Mouse (Mus musculus): ENCODE measurements around the gene Myrfl. TPM values are rescaled to one million over a fixed set of nuclear protein-coding genes. Genes with fewer than 3 reads are reported as not detected.
A peak's percentile ranks its signal among the peaks of the same experiment; 100 is the strongest.

Myrfl gene
- 0.09 and 0.20 TPM in 2 replicates for polyA plus RNA-seq (2015; fragmentation: Nextera tagmentation; extraction: Ambion mirVana)

DNA sequence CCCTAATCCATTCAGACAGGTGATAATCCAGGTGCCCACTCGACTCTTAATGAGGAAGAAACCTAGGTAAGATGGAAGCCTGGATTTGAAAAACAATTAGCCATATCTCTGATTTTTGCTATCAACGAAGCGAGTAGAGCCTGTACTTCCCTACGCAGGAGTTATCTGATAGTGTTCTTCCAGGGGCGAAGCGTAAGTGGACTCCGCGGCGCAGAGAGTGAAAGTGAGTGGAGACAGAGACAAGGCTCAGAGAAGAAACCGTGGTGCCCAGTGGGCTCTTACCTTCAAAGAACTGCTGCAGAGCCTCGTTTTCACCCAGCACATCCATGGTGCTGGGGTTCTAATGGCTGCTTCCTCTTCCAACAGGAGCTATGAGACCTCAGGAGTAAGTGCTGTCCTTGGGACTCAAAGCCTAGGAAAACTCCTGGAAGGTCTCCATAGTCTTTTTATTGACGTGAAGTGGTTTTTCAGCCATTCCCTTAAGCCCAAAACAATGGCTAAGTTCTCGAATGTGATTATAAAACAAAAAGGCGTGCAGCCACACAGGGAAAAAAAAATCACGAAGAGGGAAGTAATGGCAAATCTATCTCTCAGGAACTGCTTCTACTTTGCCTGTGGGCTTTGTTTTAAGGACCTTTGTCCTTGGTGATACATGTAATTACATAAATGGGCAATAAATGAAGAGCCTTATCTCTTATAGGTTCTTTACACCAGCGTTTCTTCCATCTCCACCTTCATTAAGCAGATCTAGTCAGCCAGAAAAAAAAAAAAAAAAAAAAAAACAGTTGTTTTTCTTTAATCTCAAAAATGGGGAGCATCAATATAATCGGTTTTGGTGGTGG is at the start of gene Myrfl:
Myrfl (minus strand) TSS at position 584 of the 842 bp plus-strand sequence.
- Histone ChIP-seq H3K27ac (peak within 1 kb of the TSS; percentile 55), H3K4me3 (no peak within 1 kb of the TSS), H3K9ac (no peak within 1 kb of the TSS), H3K27me3 (no peaks in the 10 kb centered on the region), H3K4me1 (peaks cover 33% of the 10 kb centered on the region), H3K9me3 (no peaks in the 10 kb centered on the region), H3K4me2 (replicated peaks) (no peak within 1 kb of the TSS), H3K36me3 (no peaks in the 10 kb centered on the region)
- 82% methylated on average over 17 of the region's 17 CpGs for WGBS
- no peak for ATAC-seq (ENCODE audit: low FRiP score, low read depth)

DNA sequence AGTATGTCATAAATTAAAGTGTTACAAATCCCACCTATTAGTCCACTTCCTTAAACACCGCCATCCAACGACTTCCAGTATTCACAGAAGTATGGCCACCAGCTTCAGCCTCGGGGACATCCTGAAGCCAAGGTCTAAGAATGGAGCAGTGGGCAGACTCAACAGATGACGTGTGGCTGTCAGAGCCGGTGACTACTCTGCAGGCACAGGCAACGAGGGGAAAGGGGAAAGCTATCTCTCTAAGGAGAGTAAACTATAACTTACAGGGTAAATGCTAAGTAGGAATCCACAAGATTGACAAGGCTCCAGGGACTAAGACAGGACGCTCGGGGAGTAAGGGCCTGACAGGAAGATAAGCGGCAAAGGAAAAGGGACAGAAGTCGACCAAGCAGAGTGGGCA is 48.2 kb upstream of the Myrfl start:
- no peak overlapping the region for H3K4me3 ChIP-seq
- H3K9me3 ChIP-seq: peaks cover 11% of the 10 kb centered on the region
- no peak overlapping the region for H3K27ac ChIP-seq
- no peak overlapping the region for H3K9ac ChIP-seq
- no peak overlapping the region for H3K4me2 ChIP-seq (replicated peaks)
- no peak for ATAC-seq (ENCODE audit: low FRiP score, low read depth)
- H3K4me1 ChIP-seq: peaks cover 44% of the 10 kb centered on the region
- peaks cover 9% of the 10 kb centered on the region for H3K36me3 ChIP-seq
- WGBS: 65% methylated on average over 10 of the region's 10 CpGs
- H3K27me3 ChIP-seq: no peaks in the 10 kb centered on the region

DNA sequence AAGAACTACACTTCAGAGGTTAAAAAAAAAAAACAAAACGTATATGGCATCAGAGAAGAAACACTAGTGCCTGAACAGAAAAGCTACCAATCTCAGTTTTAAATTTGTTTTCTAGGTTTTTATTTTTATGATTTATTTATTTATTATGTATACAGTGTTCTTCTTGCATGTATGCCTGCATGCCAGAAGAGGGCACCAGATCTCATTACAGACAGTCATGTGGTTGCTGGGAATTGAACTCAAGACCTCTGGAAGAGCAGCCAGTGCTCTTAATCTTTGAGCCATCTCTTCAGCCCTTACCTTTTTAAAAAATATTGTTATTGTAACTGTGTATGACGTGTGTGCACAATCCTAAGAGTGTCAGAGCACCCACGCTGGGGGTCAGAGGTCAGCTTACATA is 47.4 kb upstream of the Myrfl start:
- 91% methylated on average over 3 of the region's 3 CpGs for WGBS
- ATAC-seq (ENCODE audit: low FRiP score, low read depth): no peak
- no peaks in the 10 kb centered on the region for H3K27me3 ChIP-seq
- peaks cover 40% of the 10 kb centered on the region for H3K4me1 ChIP-seq
- H3K4me3 ChIP-seq: no peak overlapping the region
- no peak overlapping the region for H3K9ac ChIP-seq
- H3K9me3 ChIP-seq: peaks cover 11% of the 10 kb centered on the region
- no peak overlapping the region for H3K4me2 ChIP-seq (replicated peaks)
- no peak overlapping the region for H3K27ac ChIP-seq
- H3K36me3 ChIP-seq: peaks cover 10% of the 10 kb centered on the region

DNA sequence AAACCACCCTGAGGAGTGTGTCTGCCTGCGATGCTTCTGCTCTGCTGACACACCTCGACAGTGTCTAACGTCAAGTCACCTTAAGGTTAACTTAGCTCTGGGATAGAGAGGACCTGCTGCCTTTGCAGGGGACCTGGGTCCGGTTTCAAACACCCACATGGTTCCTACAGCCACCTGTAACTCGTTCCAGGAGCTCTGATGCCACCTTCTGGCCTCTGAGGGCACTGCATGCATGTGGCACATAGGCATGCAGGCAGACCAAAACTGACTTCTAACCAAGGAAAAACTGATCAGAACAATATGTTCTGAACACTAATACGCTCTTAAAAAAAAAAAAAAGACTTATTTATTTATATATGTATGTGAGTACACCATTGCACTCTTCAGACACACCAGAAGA is 46.3 kb upstream of the Myrfl start:
- 93% methylated on average over 6 of the region's 6 CpGs for WGBS

DNA sequence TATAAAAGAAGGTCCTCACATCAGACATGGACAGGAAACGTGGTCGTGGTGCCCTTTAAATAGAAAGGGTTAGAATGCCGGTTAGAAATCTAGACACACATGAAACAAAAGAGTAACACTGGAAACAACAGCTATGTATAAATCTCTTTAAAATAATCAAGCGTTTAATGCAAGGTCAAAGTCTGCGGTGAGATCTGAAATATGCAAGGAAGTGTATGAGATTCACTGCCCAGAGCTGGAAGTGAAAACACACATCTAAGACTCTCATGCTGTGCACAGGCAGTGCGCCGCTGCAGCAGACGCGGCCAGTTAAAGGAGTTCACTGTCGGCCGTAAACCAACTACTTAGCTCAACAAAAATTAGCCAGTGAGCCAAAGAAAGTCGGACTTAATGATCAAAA is 38.3 kb upstream of the Myrfl start:
- no peak overlapping the region for H3K4me3 ChIP-seq
- no peak overlapping the region for H3K9ac ChIP-seq
- WGBS: 51% methylated on average over 12 of the region's 12 CpGs
- no peak overlapping the region for H3K27ac ChIP-seq
- H3K36me3 ChIP-seq: peaks cover 50% of the 10 kb centered on the region
- no peak overlapping the region for H3K4me2 ChIP-seq (replicated peaks)
- no peaks in the 10 kb centered on the region for H3K9me3 ChIP-seq
- no peak for ATAC-seq (ENCODE audit: low FRiP score, low read depth)
- no peaks in the 10 kb centered on the region for H3K4me1 ChIP-seq
- no peaks in the 10 kb centered on the region for H3K27me3 ChIP-seq

More for the DNA sequence above, 46.3 kb upstream of the Myrfl start:
- no peak overlapping the region for H3K9ac ChIP-seq
- H3K27ac ChIP-seq: no peak overlapping the region
- no peak overlapping the region for H3K4me3 ChIP-seq
- H3K4me2 ChIP-seq (replicated peaks): no peak overlapping the region
- H3K4me1 ChIP-seq: peaks cover 29% of the 10 kb centered on the region
- H3K27me3 ChIP-seq: no peaks in the 10 kb centered on the region
- peaks cover 11% of the 10 kb centered on the region for H3K9me3 ChIP-seq
- peaks cover 22% of the 10 kb centered on the region for H3K36me3 ChIP-seq
- no peak for ATAC-seq (ENCODE audit: low FRiP score, low read depth)

DNA sequence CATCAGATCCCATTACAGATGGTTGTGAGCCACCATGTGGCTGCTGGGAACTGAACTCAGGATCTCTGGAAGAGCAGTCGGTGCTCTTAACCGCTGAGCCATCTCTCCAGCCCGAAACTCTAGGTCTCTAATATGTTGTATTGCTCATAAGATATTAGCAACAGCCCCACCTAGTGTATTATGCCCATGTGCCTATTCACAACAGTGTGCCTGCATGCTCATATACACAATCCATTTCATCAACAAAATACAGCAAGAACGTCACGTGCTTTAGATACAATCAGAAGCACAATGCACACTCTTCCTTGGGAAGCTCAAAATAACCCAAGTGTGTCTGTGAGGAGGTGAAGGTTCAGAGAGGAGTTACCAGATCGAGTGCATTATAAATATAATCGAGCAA is 37.1 kb upstream of the Myrfl start:
- H3K4me2 ChIP-seq (replicated peaks): no peak overlapping the region
- H3K27me3 ChIP-seq: no peaks in the 10 kb centered on the region
- WGBS: 92% methylated on average over 7 of the region's 7 CpGs
- H3K36me3 ChIP-seq: peaks cover 49% of the 10 kb centered on the region
- H3K4me3 ChIP-seq: no peak overlapping the region
- no peaks in the 10 kb centered on the region for H3K4me1 ChIP-seq
- H3K9me3 ChIP-seq: no peaks in the 10 kb centered on the region
- H3K27ac ChIP-seq: no peak overlapping the region
- no peak overlapping the region for H3K9ac ChIP-seq
- no peak for ATAC-seq (ENCODE audit: low FRiP score, low read depth)

DNA sequence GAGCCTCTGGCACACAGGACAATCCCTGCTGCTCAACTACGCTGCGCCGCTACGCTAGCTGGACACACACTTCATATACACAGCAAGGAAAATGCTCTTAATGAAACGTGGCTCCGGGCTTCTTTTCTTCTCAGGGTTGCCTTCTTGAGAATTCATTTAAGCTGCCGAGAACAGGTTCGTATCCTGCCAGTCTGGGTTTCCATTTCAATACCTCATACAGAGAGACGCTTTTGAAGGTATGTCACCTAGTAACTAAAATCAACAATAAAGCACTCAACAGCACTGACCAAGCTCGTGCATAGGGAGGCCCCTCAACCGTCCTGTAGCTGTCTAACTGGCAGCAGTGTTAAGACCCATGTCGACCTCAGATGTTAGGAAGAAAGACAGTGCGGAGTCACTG is 35.7 kb upstream of the Myrfl start:
- no peak overlapping the region for H3K4me2 ChIP-seq (replicated peaks)
- H3K27me3 ChIP-seq: no peaks in the 10 kb centered on the region
- no peak overlapping the region for H3K9ac ChIP-seq
- no peaks in the 10 kb centered on the region for H3K9me3 ChIP-seq
- H3K27ac ChIP-seq: no peak overlapping the region
- H3K4me1 ChIP-seq: no peaks in the 10 kb centered on the region
- H3K4me3 ChIP-seq: no peak overlapping the region
- 86% methylated on average over 13 of the region's 13 CpGs for whole genome bisulfite sequencing
- peaks cover 44% of the 10 kb centered on the region for H3K36me3 ChIP-seq
- no peak for ATAC-seq (ENCODE audit: low FRiP score, low read depth)

DNA sequence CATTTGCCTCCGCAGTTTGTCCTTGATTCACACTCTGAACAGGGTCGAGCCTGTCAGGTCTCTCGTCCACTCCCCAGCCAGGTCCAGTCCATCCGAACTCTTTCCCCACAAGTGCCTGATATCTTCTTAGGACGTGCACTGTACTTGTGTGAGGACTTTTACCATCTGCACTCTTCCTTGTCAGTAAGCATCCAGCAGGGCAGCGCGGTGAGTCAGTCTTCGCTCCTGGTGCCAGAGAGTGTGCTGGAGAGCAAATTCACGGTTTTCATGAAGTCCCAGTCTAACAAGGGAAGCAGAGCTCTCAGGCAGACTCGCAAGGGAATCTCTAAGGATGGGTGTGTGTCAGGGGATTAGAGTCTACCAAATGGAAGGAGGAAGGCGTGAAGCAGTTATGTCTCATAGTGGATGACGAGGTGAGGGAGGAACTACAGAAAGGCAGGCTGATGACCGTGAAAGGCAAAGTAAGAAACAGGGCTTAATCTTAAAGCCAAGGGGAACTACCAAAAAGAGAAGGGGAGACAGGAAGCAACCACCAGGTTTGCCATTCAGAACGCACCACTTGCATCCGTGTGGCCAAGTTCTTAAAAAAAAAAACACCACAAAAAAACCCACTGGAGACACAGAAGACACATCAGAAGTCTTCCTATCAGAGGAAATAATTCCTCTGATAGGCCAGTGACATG is 34.9 kb upstream of the Myrfl start:
- ATAC-seq (ENCODE audit: low FRiP score, low read depth): no peak
- no peak overlapping the region for H3K9ac ChIP-seq
- H3K4me3 ChIP-seq: no peak overlapping the region
- H3K4me1 ChIP-seq: no peaks in the 10 kb centered on the region
- no peak overlapping the region for H3K27ac ChIP-seq
- H3K9me3 ChIP-seq: no peaks in the 10 kb centered on the region
- no peak overlapping the region for H3K4me2 ChIP-seq (replicated peaks)
- no peaks in the 10 kb centered on the region for H3K27me3 ChIP-seq
- 82% methylated on average over 15 of the region's 15 CpGs for WGBS
- H3K36me3 ChIP-seq: peaks cover 44% of the 10 kb centered on the region

DNA sequence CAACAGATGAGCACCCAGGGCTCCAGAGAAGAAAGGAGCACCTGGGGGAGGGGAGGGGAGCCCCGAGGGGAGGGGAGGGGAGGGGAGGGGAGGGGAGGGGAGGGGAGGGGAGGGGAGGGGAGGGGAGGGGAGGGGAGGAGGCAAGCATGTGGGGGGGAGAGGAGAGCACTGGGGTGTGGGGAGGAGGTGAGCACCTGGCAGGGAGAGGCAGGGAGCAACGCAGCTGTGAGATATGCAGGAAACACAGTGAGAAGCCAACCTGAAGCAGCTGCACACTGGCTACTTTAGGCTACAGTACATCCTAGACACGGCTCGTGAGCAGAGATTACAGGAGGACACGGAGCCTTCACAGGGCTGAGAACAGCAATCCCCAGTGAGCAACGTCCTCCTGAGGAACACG is 34.2 kb upstream of the Myrfl start:
- H3K4me1 ChIP-seq: no peaks in the 10 kb centered on the region
- peaks cover 43% of the 10 kb centered on the region for H3K36me3 ChIP-seq
- H3K27ac ChIP-seq: no peak overlapping the region
- H3K9ac ChIP-seq: no peak overlapping the region
- H3K27me3 ChIP-seq: no peaks in the 10 kb centered on the region
- no peak for ATAC-seq (ENCODE audit: low FRiP score, low read depth)
- H3K9me3 ChIP-seq: no peaks in the 10 kb centered on the region
- H3K4me3 ChIP-seq: no peak overlapping the region
- WGBS: 76% methylated on average over 6 of the region's 7 CpGs
- no peak overlapping the region for H3K4me2 ChIP-seq (replicated peaks)

DNA sequence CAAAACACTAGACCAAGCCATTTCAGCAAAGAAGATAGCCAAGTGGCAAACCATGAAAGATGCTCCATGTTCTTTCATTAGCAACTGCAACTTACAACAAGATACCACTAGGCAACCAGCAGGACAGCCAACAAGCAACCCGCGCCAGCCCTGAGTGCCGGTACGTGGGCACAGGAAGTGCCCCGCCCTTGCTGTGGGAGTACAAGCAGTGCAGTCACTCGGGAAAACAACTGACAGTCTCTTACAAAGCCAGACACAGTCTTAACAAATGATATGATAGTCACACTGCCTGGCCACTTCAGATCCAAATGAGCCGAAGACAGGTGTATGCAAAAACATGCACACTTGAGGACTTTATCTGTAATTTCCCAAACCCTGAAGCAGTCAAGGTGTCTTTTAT is 33.8 kb upstream of the Myrfl start:
- peaks cover 46% of the 10 kb centered on the region for H3K36me3 ChIP-seq
- no peak overlapping the region for H3K27ac ChIP-seq
- 78% methylated on average over 7 of the region's 7 CpGs for WGBS
- ATAC-seq (ENCODE audit: low FRiP score, low read depth): no peak
- no peaks in the 10 kb centered on the region for H3K4me1 ChIP-seq
- H3K4me3 ChIP-seq: no peak overlapping the region
- H3K27me3 ChIP-seq: no peaks in the 10 kb centered on the region
- H3K9ac ChIP-seq: no peak overlapping the region
- H3K4me2 ChIP-seq (replicated peaks): no peak overlapping the region
- H3K9me3 ChIP-seq: no peaks in the 10 kb centered on the region

DNA sequence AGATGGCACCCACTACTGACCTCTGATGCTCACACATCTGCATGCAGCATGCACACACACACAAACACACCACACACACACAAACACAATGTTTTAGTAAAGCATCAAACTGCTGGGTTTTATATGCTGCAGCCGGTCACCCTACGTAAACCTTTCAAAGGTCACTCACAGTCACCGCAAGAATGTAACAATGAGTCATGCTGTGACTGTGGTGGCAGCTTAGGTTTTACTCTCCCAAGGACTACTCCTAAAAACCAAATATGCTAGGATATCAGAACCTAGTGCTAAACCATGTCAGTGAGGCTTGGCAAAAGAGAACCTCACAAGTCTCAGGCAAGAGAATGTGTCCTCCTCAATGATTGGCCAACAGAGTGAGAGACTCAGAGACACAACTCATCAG is 32.1 kb upstream of the Myrfl start:
- 76% methylated on average over 3 of the region's 3 CpGs for WGBS
- Histone ChIP-seq H3K4me1 (no peaks in the 10 kb centered on the region), H3K4me2 (replicated peaks) (no peak overlapping the region), H3K27ac (no peak overlapping the region), H3K9ac (no peak overlapping the region), H3K27me3 (no peaks in the 10 kb centered on the region), H3K36me3 (peaks cover 57% of the 10 kb centered on the region), H3K4me3 (no peak overlapping the region), H3K9me3 (no peaks in the 10 kb centered on the region)
- no peak for ATAC-seq (ENCODE audit: low FRiP score, low read depth)

DNA sequence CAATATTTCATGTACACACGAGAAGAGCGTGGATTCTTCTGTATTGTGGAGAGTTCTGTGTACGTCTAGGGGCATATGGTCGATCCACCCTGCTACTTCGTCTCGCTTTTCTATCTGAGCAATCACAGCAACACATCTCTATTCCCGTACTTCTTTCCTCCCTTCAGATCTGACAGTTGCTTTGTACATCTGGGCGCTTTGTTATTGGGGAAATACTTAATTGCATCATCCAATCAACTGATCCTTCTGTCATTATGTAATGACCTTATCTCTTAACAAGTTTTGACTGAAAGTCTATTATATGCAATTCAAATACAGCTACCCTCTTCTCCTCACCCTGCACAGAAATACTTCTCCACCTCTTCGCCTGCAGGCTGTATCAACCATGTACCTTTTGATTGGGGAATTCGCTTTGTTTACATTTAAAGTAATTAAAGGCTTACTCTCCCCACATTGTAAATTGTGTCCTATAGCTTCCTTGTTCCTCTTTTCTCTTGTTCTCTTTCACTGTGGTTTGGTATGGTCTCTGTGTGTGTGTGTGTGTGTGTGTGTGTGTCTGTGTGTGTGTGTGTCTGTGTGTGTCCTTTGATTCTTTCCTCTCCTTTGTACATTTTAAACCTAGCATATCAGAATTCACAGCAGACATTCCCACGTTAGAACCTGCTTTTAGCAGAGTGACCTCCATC is 29.9 kb upstream of the Myrfl start:
- Histone ChIP-seq H3K4me3 (no peak overlapping the region), H3K9me3 (no peaks in the 10 kb centered on the region), H3K36me3 (peaks cover 64% of the 10 kb centered on the region), H3K27me3 (no peaks in the 10 kb centered on the region), H3K9ac (no peak overlapping the region), H3K27ac (no peak overlapping the region), H3K4me2 (replicated peaks) (no peak overlapping the region), H3K4me1 (no peaks in the 10 kb centered on the region)
- no peak for ATAC-seq (ENCODE audit: low FRiP score, low read depth)
- WGBS: 89% methylated on average over 11 of the region's 11 CpGs
